Mouse (Mus musculus): ENCODE results near the gene Sdhc. TPM values are rescaled to one million over a fixed set of nuclear protein-coding genes. Genes with fewer than 3 reads are reported as not detected.
A peak's percentile ranks its signal among the peaks of the same experiment; 100 is the strongest.

Sdhc gene
- 149 and 158 TPM in 2 replicates for polyA plus RNA-seq (2015; fragmentation: Nextera tagmentation; extraction: Ambion mirVana)

GRCm38 (mm10) chr1:171149974-171150760 is at the start of gene Sdhc, which contains the start of gene Mpz:
Sdhc (minus strand) TSS chr1:171150603.
Mpz (plus strand) TSS chr1:171150711.
- WGBS (ENCODE audit: insufficient replicate concordance) = under 1% methylated on average over 34 of the region's 34 CpGs
- peaks cover 10% of the 10 kb centered on the region for H3K27me3 ChIP-seq
- H3K27ac ChIP-seq (replicated peaks) = peak within 1 kb of the TSS; percentile 78
- peak; percentile 94 for ATAC-seq (ENCODE audit: insufficient read depth)
- H3K36me3 ChIP-seq (replicated peaks) = peaks cover 9% of the 10 kb centered on the region
- peak within 1 kb of the TSS; percentile 88 for H3K4me3 ChIP-seq (replicated peaks)
- peak within 1 kb of the TSS; percentile 89 for H3K9ac ChIP-seq
- peaks cover 40% of the 10 kb centered on the region for H3K4me1 ChIP-seq (replicated peaks)
- H3K9me3 ChIP-seq (replicated peaks) = no peaks in the 10 kb centered on the region
- peak within 1 kb of the TSS; percentile 90 for H3K4me2 ChIP-seq

GRCm38 (mm10) chr1:171199532-171199931 is 49.1 kb upstream of the Sdhc start:
- Histone ChIP-seq H3K4me1 (replicated peaks) (peaks cover 7% of the 10 kb centered on the region; the same call in 1 of the 2 replicates), H3K4me2 (no peak overlapping the region), H3K36me3 (replicated peaks) (no peaks in the 10 kb centered on the region), H3K27me3 (peaks cover 48% of the 10 kb centered on the region), H3K4me3 (replicated peaks) (no peak overlapping the region), H3K9me3 (replicated peaks) (no peaks in the 10 kb centered on the region), H3K9ac (no peak overlapping the region), H3K27ac (replicated peaks) (no peak overlapping the region)
- ATAC-seq (ENCODE audit: insufficient read depth) = no peak
- WGBS (ENCODE audit: insufficient replicate concordance) = 20% methylated on average over 1 of the region's 1 CpGs

- peak; percentile 51; the same call in 1 of the 2 replicates for ATAC-seq (ENCODE audit: insufficient read depth)
- H3K9me3 ChIP-seq (replicated peaks) = no peaks in the 10 kb centered on the region
- H3K4me3 ChIP-seq (replicated peaks) = peak within 1 kb of the TSS; percentile 48
- peaks cover 7% of the 10 kb centered on the region; the same call in 1 of the 2 replicates for H3K4me1 ChIP-seq (replicated peaks)
- no peak within 1 kb of the TSS for H3K27ac ChIP-seq (replicated peaks)
- peaks cover 84% of the 10 kb centered on the region for H3K27me3 ChIP-seq
- H3K36me3 ChIP-seq (replicated peaks) = no peaks in the 10 kb centered on the region
- no peak within 1 kb of the TSS for H3K9ac ChIP-seq
- peak within 1 kb of the TSS; percentile 72 for H3K4me2 ChIP-seq
- WGBS (ENCODE audit: insufficient replicate concordance) = 1% methylated on average over 33 of the region's 33 CpGs
Observed at GRCm38 (mm10) chr1:171195887-171196397, 45.5 kb upstream of the Sdhc start, which contains the start of gene Pcp4l1. Pcp4l1 (minus strand) TSS chr1:171196268.

GRCm38 (mm10) chr1:171195046-171195822 is 44.8 kb upstream of the Sdhc start:
- Histone ChIP-seq H3K9ac (no peak overlapping the region), H3K4me3 (replicated peaks) (peak overlapping the region; percentile 48), H3K9me3 (replicated peaks) (no peaks in the 10 kb centered on the region), H3K27ac (replicated peaks) (no peak overlapping the region), H3K36me3 (replicated peaks) (no peaks in the 10 kb centered on the region), H3K4me1 (replicated peaks) (peaks cover 7% of the 10 kb centered on the region; the same call in 1 of the 2 replicates), H3K27me3 (peaks cover 89% of the 10 kb centered on the region), H3K4me2 (peak overlapping the region; percentile 72)
- 6% methylated on average over 20 of the region's 20 CpGs for WGBS (ENCODE audit: insufficient replicate concordance)
- ATAC-seq (ENCODE audit: insufficient read depth) = no peak

GRCm38 (mm10) chr1:171193911-171194830 is 43.8 kb upstream of the Sdhc start:
- 20% methylated on average over 11 of the region's 11 CpGs for WGBS (ENCODE audit: insufficient replicate concordance)
- H3K4me3 ChIP-seq (replicated peaks) = no peak overlapping the region
- H3K9ac ChIP-seq = no peak overlapping the region
- H3K27me3 ChIP-seq = peaks cover 87% of the 10 kb centered on the region
- no peaks in the 10 kb centered on the region for H3K9me3 ChIP-seq (replicated peaks)
- no peak for ATAC-seq (ENCODE audit: insufficient read depth)
- no peaks in the 10 kb centered on the region for H3K36me3 ChIP-seq (replicated peaks)
- H3K4me2 ChIP-seq = no peak overlapping the region
- H3K27ac ChIP-seq (replicated peaks) = no peak overlapping the region
- H3K4me1 ChIP-seq (replicated peaks) = peaks cover 14% of the 10 kb centered on the region

GRCm38 (mm10) chr1:171193093-171193840 is 42.9 kb upstream of the Sdhc start:
- Histone ChIP-seq H3K4me1 (replicated peaks) (peaks cover 15% of the 10 kb centered on the region), H3K4me2 (no peak overlapping the region), H3K9me3 (replicated peaks) (no peaks in the 10 kb centered on the region), H3K27me3 (peaks cover 78% of the 10 kb centered on the region), H3K4me3 (replicated peaks) (no peak overlapping the region), H3K9ac (no peak overlapping the region), H3K36me3 (replicated peaks) (no peaks in the 10 kb centered on the region), H3K27ac (replicated peaks) (no peak overlapping the region)
- ATAC-seq (ENCODE audit: insufficient read depth) = no peak
- WGBS (ENCODE audit: insufficient replicate concordance) = 10% methylated on average over 18 of the region's 18 CpGs

- ATAC-seq (ENCODE audit: insufficient read depth) = no peak
- Histone ChIP-seq H3K36me3 (replicated peaks) (no peaks in the 10 kb centered on the region), H3K4me1 (replicated peaks) (peaks cover 15% of the 10 kb centered on the region), H3K4me2 (no peak overlapping the region), H3K9ac (no peak overlapping the region), H3K27ac (replicated peaks) (no peak overlapping the region), H3K4me3 (replicated peaks) (no peak overlapping the region), H3K9me3 (replicated peaks) (no peaks in the 10 kb centered on the region), H3K27me3 (peaks cover 69% of the 10 kb centered on the region)
- 45% methylated on average over 10 of the region's 10 CpGs for WGBS (ENCODE audit: insufficient replicate concordance)
Observed at GRCm38 (mm10) chr1:171192283-171192682, 41.9 kb upstream of the Sdhc start.

GRCm38 (mm10) chr1:171190832-171191231 is 40.4 kb upstream of the Sdhc start:
- H3K36me3 ChIP-seq (replicated peaks) = no peaks in the 10 kb centered on the region
- no peak overlapping the region for H3K27ac ChIP-seq (replicated peaks)
- H3K4me3 ChIP-seq (replicated peaks) = no peak overlapping the region
- no peak for ATAC-seq (ENCODE audit: insufficient read depth)
- WGBS (ENCODE audit: insufficient replicate concordance) = 81% methylated on average over 9 of the region's 9 CpGs
- H3K9ac ChIP-seq = no peak overlapping the region
- H3K9me3 ChIP-seq (replicated peaks) = no peaks in the 10 kb centered on the region
- peaks cover 11% of the 10 kb centered on the region for H3K4me1 ChIP-seq (replicated peaks)
- no peak overlapping the region for H3K4me2 ChIP-seq
- peaks cover 55% of the 10 kb centered on the region for H3K27me3 ChIP-seq

GRCm38 (mm10) chr1:171189476-171190114 is 39.2 kb upstream of the Sdhc start:
- WGBS (ENCODE audit: insufficient replicate concordance) = 60% methylated on average over 14 of the region's 14 CpGs
- ATAC-seq (ENCODE audit: insufficient read depth) = no peak
- Histone ChIP-seq H3K27me3 (peaks cover 50% of the 10 kb centered on the region), H3K4me1 (replicated peaks) (peaks cover 8% of the 10 kb centered on the region), H3K9ac (no peak overlapping the region), H3K36me3 (replicated peaks) (no peaks in the 10 kb centered on the region), H3K4me3 (replicated peaks) (no peak overlapping the region), H3K27ac (replicated peaks) (no peak overlapping the region), H3K9me3 (replicated peaks) (no peaks in the 10 kb centered on the region), H3K4me2 (no peak overlapping the region)

Measured in liver, embryonic 15.5 days (tissue).